Mouse (Mus musculus) kidney, adult 9 months (tissue): ENCODE data around the gene Gcm1.

Experiments
- DNase-seq: peaks from one replicate; pipeline ENCODE4 v3.0.0; 2022

Gene Gcm1

DNA sequence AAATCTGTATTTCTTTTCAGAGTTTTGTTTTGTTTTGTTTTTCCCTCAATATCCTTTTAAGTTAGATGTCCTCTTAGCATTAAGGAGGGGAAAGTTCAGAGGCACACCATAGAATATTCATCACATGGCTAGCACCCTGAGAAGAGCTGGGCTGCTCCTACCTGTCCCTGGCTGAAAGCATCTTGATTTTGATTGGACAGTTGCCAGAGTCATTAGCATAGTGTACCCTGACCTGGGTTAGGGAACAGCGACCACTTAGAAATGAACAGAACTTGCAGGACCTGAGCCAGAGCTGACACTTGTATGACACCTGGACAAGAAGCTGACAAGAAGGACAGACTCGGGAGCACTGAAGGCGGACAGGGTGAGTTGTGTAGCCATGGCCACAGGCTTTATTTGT, at the start of gene Gcm1:
Gcm1 (plus strand) TSS at position 248 of the 400 bp plus-strand sequence.
- peak; percentile 66 for DNase-seq

DNA sequence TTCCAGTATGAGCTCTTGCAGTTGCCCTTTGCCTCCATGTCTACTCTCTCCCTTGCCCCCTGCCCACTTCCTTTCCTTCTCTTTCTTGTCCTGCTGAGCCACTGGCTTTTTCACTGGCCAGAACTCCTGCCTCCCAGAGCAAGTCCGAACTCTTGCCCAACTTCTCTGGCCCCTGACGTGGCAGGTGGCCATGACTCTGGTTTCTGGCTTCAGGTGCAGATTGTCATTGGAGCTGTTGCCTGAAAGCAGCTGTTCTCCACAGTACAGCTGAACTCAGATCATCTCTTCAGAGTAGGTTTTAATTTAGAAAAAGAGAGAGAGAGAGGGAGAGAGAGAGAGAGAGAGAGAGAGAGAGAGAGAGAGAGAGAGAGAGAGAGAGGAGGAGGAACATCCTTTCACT, 48.4 kb upstream of the Gcm1 start:
- DNase-seq = no peak

DNA sequence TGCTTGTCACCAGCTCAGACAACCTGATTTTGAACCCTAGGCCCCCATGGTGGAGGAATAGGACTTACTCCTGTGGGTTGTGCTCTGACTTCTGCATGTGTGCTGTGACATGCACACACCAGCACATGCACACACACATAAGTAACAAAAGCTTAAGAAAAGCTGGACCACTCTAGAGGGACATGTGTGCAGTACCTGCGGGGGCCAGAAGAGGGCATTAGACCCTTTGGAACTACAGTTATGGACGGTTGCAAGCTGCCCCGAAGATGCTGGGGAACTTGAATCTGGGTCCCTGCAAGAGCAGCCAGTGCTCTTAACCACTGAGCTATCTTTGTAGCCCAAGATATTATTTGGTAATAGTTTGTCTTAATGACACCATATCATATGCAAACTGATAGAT, 46.2 kb upstream of the Gcm1 start:
- DNase-seq = no peak

DNA sequence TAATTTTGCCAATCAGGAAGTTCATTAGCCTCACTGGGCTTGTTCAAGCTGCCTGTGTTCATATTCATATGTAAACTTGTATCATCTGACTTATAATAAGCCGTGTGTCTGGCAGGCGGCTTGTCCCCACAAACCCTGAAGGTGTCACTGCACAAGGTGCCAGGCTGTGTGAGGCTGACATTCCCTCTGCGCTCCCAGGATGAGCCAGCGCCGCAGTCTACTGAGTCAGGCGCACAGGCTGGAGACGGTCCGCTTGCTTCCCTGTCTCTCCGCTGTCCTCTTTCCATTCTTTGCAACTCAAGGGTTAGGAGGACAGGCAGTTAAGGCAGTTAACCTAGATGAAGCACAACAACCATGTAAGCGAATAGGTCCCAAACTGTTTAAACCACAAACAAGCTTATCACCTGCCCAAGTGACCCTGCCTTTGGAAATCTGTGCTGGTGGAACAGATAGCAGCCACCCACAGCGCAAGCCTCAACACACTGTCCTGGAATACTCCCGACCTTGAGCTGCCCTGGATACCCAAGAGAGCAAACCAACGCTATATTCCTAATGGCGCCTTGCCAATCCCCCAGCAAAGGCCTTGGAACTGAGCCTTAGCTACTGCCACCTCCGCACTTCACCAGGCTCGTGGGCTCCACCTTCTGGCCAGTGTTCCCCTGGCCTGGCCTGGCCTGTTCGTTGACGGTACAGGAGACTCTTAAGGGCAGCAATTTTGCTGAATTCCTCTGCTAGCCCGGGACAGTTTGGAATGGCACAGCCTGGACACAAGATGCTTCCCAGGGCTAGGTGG, 45.3 kb upstream of the Gcm1 start:
- peak; percentile 91 for DNase-seq

DNA sequence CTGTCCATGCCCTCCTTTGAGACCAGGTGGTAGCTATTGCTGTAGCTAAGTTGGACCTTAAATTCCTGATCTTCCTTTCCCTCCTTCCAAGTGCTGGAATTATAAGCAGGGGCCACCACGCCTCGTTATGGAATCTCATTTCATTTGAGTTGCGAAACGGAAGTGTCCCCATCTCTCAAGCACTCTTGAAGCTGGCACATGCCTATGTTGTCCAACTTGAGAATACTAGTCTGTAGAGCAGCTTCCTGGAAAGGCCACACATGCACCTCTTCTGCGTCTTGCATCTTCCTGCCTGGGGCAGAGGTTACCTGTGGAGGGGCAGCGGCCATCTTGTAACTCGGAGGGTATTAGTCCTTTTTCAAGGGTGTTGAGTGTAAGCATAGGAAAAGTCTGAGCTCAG, 42.3 kb upstream of the Gcm1 start:
- no peak for DNase-seq

DNA sequence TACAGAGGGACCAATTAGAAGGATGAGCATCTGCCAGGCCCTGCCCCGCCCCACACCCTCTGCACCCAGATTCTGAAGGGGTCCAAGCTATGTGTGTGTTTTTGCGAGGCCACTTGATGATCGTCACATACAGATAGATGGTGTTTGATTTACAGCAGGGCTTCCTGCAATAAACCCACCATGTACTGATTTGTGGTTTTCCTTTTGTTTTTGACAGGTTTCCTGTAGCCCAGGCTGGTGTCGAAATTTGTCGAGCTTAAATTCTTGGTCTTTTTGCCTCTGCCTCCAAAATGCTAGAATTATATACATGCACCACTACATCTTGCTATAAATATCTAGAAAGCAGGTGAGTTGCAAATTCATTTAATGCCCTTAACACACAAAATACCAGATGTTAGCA, 41.5 kb upstream of the Gcm1 start:
- no peak for DNase-seq

DNA sequence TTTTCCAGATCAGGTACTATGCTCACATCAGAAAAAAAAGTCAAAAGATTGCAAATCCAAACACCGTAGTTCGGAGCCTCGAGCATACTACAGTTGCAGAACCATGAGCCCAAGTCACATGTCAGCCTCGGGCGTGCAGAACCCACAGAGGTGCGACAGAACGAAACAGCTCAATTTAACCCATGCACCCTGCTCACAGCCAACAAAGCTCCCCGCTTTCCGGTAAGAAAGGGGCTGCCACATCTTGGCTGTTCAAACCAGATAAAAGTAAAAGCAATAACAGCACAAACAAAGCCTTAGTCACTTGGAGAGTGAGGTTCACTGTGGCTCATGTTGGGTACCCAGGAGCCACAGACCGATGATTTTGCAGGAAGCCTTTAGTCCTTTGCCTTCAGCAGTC, 41.0 kb upstream of the Gcm1 start:
- no peak for DNase-seq

DNA sequence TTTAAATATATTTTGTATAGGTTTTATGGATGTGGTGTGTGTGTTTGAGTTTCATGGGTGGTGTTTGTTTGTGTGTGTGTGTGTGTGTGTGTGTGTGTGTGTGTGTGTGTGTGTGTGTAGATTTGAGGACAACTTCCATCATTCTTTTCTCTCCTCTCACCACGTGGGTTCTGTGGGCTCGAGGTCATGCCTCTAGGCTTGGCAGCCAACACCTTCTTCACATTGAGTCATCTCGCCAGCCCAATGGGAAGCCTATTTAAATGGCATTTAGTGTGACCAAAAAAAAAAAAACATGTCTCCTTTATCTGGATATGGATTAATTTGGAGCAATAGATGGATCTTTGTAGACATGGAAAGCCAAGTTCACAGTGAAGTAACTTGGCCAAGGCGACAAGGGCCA, 39.7 kb upstream of the Gcm1 start:
- DNase-seq = no peak

DNA sequence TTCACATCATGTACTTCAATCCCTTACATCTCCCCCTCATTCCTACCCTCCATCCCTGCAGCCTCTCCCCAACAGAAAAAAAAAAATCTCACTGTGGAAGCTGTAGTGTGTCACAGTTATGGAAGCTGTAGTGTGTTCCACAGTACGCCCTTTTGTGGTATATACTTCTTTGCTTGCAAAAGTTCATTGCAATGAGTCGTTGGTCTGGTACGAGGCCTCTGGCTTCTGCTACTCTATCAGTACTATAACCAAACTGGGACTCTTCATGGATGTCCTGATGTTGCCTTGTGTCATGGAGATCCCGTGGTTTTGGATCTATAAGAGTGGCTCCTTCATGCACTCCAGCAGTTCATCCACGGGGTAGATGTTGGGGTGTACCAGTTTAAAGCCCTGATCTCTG, 39.0 kb upstream of the Gcm1 start:
- no peak for DNase-seq

DNA sequence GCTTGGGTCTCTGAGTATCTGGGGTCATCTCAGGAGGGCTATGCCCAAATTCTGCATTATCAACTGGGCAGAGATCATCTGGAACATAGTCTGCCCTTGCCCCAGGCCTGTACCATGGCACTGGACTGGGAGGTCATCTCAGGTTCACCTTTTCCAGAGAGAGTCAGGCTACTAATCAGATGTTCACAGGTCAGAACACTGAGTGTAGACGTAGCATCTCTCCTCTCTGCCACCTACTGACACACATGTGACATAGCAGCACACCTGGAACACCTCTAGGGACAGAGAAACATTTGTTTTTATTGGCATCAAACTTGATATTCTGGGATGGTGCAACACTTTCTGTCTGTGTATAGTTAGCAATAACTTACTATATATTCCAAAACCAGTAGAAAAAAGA, 37.9 kb upstream of the Gcm1 start:
- no peak for DNase-seq

DNA sequence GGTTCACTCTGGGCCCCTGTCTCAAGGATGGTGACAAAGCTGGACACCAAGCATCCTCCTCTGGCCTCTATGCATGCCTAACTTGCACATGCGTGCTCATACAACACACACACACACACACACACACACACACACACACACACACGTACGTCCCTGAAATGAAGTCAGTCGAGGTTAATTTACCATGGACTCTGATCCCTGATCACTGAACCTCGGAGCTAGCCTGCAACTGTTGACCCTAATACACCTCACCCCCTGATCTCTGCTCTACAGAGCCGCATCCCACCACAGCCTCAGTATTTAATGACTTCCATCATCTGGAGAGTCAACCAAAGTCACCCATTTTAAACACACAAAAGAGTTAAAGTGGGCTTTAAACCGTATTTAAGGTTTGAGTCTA, 35.9 kb upstream of the Gcm1 start:
- peak; percentile 75 for DNase-seq

DNA sequence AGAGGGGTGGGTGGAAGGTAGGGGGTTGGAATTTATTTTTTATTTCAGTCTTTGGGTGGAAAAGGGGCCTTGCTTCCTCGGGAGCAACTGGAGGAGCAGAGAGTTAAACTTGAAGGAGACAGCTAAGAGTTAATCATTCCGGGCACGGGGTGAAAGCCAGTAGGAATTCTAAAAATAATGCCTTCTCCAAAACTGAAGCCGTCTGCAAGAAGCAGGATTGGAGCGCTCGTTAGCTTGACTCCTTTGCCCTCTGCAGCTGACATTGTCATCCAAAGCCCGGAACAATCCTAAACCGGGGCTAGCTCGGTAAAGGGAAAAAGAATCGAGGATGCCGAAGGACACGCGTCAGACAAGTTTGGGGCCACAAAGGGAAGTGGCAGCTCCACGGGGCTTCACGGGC, 35.4 kb upstream of the Gcm1 start:
- DNase-seq = peak; percentile 64

DNA sequence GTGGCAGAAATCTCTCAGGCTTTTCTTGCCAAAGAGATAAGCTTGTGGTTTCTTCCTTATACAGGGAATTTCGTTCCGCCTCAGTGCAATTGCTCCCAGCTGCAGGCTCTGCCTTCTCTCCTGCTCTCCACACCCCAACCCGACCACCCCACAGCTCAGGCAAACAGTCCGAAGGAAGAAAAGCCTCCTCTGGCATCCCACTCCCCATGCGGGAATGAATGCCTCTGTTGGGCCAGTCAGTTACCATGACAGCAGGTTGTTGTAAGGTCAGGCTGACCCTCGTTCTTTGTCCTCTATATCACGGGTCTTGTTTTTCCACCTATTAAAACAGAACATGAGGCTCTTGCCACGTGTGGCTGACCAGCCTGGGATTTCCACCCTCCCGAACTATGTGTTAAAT, 30.5 kb upstream of the Gcm1 start:
- DNase-seq = peak; percentile 84

DNA sequence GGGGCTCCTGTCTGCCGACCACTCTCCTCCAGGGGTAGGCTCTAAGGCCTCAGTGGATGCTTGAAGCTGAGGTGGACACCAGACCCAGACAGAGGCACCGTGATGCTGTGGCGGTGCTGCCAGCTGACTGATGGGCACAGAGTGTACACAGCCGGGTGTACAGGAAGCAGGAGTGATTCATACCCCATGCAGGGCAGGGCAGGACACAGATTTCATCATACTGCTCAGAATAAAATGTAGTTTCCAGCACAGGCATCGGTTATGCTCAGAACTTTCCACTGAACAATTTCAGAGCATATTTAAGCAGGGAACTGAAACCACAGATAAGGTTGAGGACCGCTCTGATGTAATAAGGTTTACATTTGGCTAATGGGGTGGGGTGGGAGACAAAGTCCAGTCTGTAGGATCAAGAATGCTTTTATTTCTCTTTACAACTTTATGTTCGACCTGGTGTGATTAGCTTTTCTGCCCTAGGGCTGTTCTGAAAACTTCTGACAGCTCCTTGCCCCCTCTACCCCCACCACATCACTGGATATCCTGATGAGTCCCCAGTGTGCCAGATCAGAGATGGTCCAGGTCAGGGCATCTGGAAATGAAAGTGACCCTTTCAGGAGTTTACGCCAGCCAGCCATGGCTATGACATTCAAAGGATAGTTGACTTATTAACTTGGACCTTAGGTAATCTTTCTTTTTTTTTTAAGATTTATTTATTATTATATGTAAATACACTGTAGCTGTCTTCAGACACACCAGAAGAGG, 29.4 kb upstream of the Gcm1 start:
- DNase-seq = peak; percentile 44

DNA sequence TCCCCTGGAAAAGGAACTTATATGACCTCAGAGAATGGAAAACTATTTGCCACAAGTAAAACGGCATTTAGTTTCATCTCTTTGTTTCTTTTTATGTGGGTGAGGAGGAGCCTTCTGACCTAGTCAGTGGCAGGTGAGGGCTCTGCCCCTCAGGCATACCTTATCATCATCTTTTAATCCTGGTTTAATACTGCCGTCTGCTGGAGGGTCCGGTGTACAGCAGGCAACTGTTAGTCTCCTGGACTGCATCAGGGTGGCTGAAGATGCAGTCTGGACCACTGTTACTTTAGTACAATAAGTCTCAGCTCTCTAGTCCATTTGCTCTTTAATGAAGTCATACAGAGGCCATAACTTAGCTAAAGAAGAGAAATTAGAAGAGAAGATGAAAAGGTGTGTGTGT, 26.9 kb upstream of the Gcm1 start:
- peak; percentile 77 for DNase-seq

DNA sequence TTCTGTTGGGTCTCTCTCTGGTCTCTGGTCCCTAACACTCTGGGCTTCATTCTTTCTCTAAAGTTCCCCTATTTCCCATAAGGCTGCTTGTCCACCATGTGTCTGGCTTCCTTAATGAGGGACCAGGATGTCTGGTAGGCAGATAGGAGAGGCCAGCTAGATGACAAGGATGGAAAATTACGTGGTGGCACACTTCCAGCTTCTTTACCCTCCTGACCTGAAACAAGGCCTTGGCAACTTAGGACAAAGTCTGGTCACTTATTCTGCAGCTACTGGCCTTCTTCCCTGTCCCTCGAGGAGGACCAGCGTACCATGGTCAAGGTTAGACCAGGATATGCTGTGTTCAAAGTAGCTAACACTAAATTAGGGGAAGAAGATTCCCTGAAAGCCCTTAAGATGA, 24.6 kb upstream of the Gcm1 start:
- peak; percentile 84 for DNase-seq

DNA sequence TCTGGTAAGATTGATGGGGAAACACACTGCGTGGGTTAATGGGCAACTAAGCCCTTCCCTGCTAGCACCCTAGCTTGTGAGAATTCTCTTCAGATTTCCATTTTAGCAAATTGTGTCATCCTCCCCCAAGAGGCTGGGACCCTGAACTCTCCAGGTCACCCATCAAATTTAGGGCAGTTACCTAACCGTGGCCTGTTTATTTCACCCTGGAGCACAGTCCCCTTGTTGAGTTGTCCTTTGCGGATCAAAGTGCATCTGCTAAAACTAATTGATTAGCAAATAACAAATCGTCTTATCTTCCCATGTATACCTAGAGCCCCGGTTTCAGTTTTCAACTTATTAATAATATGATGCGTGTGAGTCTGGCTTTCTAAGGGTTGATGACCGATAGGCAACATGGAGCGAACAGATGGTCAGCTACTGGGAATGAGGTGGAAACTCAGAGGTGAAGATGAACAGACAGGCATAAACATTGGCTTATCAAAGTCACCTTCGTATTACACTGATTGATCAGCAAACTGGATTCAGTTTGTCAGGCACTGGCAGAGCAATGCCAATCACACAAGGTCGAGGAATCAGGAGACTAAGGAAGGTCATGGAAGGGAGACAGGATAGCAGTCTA, 20.8 kb upstream of the Gcm1 start:
- DNase-seq = no peak

DNA sequence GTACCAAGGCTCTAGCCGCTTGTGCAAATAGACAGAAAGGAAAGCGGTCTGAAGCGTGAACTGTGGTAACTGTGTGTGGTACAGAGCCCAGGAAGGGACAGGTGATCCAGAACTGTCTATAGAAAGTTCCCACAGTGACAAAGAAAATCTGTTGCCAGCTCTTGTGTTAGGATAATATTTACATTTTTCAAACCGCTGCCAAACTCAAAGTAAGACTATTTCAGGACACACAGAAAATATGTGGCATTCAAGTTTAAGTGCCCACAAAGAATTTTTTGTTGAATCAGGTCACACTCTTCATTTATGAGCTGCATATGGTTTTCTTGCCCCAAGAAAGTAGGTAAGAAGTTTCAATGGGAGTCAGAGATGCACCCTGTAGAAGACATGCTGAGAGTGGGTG, 18.8 kb upstream of the Gcm1 start:
- DNase-seq = no peak

DNA sequence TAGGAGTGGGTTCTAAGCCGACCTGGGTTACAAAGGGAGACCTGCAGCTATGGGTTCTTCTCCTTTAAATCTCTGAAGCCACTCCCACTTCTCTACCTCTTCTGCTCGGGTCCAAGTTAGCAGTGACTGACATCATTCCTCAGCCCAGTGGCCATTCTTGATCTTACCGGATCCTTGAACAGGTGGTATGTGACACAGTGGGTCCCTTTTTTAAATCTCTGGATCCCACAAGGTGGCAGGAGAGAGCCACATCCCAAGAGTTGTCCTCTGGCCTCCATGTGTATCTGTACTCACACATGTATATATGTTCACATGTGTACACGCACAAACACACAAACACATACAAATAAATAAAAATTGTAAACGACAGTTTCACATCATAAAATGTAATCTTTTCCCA, 16.4 kb upstream of the Gcm1 start:
- DNase-seq = no peak

DNA sequence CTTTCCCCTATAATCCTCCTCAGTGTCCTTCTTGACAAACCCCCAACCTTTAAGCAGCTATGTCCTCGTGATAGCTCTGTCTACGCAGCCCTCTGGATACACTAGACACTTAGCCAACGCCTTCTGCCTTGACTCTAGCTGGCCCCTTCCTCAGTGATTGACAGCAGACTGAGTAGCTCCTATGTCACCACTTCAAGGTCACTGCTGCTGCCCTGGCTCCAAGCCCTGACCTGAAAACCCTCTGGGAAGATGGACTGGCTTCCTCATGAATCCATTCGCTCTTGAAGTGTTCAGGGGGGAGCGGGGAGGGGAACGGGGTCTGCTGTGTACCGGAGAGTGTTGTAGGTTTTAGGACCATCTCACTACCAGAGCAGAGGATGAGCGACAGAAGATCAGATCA, 15.9 kb upstream of the Gcm1 start:
- DNase-seq = no peak

DNA sequence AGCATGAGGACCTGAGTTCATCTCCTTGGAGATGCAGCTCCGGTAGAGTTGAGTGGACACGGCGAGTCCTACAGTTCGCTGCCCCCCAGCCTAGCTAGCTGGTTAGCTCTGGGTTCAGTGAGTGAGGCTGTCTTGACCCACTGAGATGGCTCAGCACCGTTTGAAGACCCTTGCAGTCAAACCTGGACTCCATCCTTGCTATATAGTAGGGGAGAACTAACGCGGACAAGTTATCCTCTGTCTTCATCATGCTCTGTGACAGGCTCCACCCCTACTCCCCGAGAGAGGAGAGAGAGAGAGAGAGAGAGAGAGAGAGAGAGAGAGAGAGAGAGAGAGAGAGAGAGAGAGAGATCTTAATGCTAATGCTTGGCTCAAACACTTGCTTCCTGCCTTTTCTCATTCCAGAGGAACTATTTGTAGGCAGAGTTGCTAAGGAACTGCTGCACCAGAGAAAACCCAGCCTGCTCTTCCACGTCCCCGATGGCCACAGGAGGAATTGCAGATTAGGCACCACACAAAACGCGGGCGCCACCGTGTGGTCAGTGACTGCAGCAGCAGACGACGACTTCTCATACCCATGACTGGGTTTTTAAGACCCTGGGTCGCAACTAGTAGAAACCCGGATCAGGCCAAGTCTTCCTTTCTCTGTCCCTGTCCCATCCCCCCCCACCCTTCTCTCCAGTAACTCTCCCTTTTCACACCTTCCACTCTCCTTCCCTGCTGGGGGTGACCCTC, 12.8 kb upstream of the Gcm1 start:
- peak; percentile 77 for DNase-seq

DNA sequence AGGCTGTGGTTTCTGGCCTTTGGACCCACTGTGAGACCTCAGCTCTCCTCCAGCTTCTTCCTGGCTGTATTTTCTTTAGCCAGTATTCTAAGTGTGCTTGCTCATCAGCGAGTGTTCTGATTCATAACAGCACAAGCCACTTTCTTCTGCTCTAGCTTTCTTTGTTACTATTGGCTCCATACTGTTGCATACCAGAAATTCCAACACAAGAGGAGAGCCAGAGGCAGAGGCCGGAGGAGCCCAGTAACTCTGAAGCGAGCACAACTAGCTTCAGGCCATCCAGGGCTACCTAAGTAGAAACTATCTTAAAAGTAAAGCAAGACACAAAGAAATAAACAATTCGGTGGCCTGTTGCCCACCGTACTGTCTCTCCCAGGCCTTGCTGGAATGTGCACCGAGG, 6.6 kb upstream of the Gcm1 start:
- no peak for DNase-seq

DNA sequence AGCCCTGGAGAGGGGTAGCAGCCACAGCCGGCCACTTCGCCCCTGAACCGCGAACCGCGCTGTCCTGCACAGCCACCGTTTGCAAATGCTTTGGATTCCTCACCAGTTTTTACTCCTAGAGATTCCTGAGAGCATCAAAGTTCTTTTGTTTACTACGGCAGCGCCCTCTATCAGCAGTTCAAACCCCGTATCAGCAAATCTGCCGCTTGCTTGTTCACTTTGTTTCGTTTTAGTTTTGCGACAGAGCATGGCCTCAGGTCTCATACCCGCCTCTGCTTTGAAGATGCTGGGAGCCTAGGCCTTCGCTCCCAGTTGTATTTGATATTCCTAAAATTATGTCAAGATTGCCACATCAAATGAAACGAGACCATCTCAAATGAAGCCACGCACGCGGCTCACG, 5.0 kb upstream of the Gcm1 start:
- no peak for DNase-seq
